Mouse (Mus musculus) limb, embryonic 14.5 days (tissue): ENCODE data around the gene Nfyc. TPM values are rescaled to one million over a fixed set of nuclear protein-coding genes. Genes with fewer than 3 reads are reported as not detected.

Source experiments
- ATAC-seq: fragments of 200-750 bp; cut with Nextera tagmentation; 2 replicates; pipeline ENCODE4 v1.8.0; 2017; ENCODE audit warnings: low read depth, moderate number of reproducible peaks, moderate TSS enrichment; ENCODE audit not compliant: low FRiP score
- DNase-seq: peaks from one replicate; pipeline ENCODE4 v3.0.0-alpha.2; 2015; ENCODE audit warnings: low spot score
- H3K27ac ChIP-seq: fragments of 300-500 bp; sonication (generic); replicated peaks from 2 replicates; pipeline ENCODE4 v1.5.1; 2014; ENCODE audit warnings: low read depth, mild to moderate bottlenecking, low read length, moderate library complexity, mixed read lengths
- H3K27me3 ChIP-seq: fragments of 300-500 bp; sonication (generic); 2 replicates; pipeline ENCODE4 v1.6.1; 2014; ENCODE audit warnings: low read length, mixed read lengths; ENCODE audit not compliant: control insufficient read depth, insufficient read depth
- H3K36me3 ChIP-seq: fragments of 300-500 bp; sonication (generic); 2 replicates; pipeline ENCODE4 v1.6.1; 2014; ENCODE audit warnings: mild to moderate bottlenecking, low read length, moderate library complexity, mixed read lengths; ENCODE audit not compliant: control insufficient read depth, insufficient read depth
- H3K4me1 ChIP-seq: fragments of 300-500 bp; sonication (generic); 2 replicates; pipeline ENCODE4 v1.6.1; 2014; ENCODE audit warnings: antibody characterized with exemption, low read length, mixed read lengths; ENCODE audit not compliant: control insufficient read depth, insufficient read depth
- H3K4me2 ChIP-seq: fragments of 300-500 bp; sonication (generic); replicated peaks from 2 replicates; pipeline ENCODE4 v1.6.1; 2014; ENCODE audit warnings: low read depth, mild to moderate bottlenecking, low read length, moderate library complexity; ENCODE audit not compliant: severe bottlenecking
- H3K4me3 ChIP-seq: fragments of 300-500 bp; sonication (generic); replicated peaks from 2 replicates; pipeline ENCODE4 v1.5.1; 2014; ENCODE audit warnings: low read length
- H3K9ac ChIP-seq: fragments of 300-500 bp; sonication (generic); 2 replicates; pipeline ENCODE4 v1.6.1; 2014; ENCODE audit warnings: mild to moderate bottlenecking, low read depth, low read length, moderate library complexity; ENCODE audit not compliant: severe bottlenecking
- H3K9me3 ChIP-seq: fragments of 300-500 bp; sonication (generic); 2 replicates; pipeline ENCODE4 v1.6.1; 2016; ENCODE audit warnings: low read length; ENCODE audit not compliant: control insufficient read depth
- POLR2A ChIP-seq: fragments of 200-500 bp; IDR thresholded peaks from 2 replicates; pipeline ENCODE4 v1.8.0; 2012; ENCODE audit warnings: inconsistent platforms, mild to moderate bottlenecking, moderate library complexity, borderline replicate concordance; ENCODE audit not compliant: insufficient read depth, insufficient read length; ENCODE audit errors: extremely low read depth
- WGBS: fragments of 180-500 bp; shearing (Covaris S2); extraction: QIAGEN DNeasy Blood & Tissue Kit; methylation state at CpG from one replicate; pipeline ENCODE4 v1.1.7; 2014; 5-methylcytosine and 5-hydroxymethylcytosine counted together
- polyA plus RNA-seq, 2 experiments: library from polyadenylated mRNA; depleted of rRNA in 1 of 2; stranded (reverse) in 1 of 2; unstranded in 1 of 2; fragments of >200 nt; fragmentation: Nextera tagmentation in 1 of 2; extraction: Ambion mirVana in 1 of 2; gene quantifications; 2 replicates each; pipeline versions ENCODE4 v1.2.1 to v1.2.3; 2012 to 2014

Gene Nfyc
- polyA plus RNA-seq, 2 experiments: 108 to 170 TPM

- Histone ChIP-seq H3K36me3 (no peaks in the 10 kb centered on the region), H3K4me2 (no peak overlapping the region), H3K4me3 (no peak overlapping the region), H3K27me3 (no peaks in the 10 kb centered on the region), H3K27ac (no peak overlapping the region), H3K9me3 (no peaks in the 10 kb centered on the region), H3K9ac (no peak overlapping the region), H3K4me1 (no peaks in the 10 kb centered on the region)
- no peak for DNase-seq
- ATAC-seq: no peak
- TF ChIP-seq POLR2A: no peak
- 75% methylated on average over 4 of the region's 4 CpGs for WGBS
Observed at GRCm38 (mm10) chr4:120845098-120845497, 13.7 kb upstream of the Nfyc start.

GRCm38 (mm10) chr4:120844423-120845082 lies 13.2 kb upstream of the Nfyc start:
- no peaks in the 10 kb centered on the region for H3K27me3 ChIP-seq
- TF ChIP-seq POLR2A: no peak
- DNase-seq: no peak
- no peak overlapping the region for H3K27ac ChIP-seq
- H3K4me3 ChIP-seq: no peak overlapping the region
- WGBS: 29% methylated on average over 7 of the region's 7 CpGs
- H3K4me2 ChIP-seq: no peak overlapping the region
- no peaks in the 10 kb centered on the region for H3K36me3 ChIP-seq
- H3K9me3 ChIP-seq: no peaks in the 10 kb centered on the region
- no peaks in the 10 kb centered on the region for H3K4me1 ChIP-seq
- no peak overlapping the region for H3K9ac ChIP-seq
- no peak for ATAC-seq

GRCm38 (mm10) chr4:120841342-120841741 lies 10.0 kb upstream of the Nfyc start:
- Histone ChIP-seq H3K27me3 (no peaks in the 10 kb centered on the region), H3K4me1 (no peaks in the 10 kb centered on the region), H3K36me3 (no peaks in the 10 kb centered on the region), H3K4me2 (no peak overlapping the region), H3K4me3 (no peak overlapping the region), H3K9me3 (no peaks in the 10 kb centered on the region), H3K27ac (no peak overlapping the region), H3K9ac (no peak overlapping the region)
- no peak for TF ChIP-seq POLR2A
- WGBS: 87% methylated on average over 3 of the region's 3 CpGs
- ATAC-seq: no peak
- no peak for DNase-seq

GRCm38 (mm10) chr4:120830767-120831166 lies 605 bp downstream of the Nfyc start:
- Histone ChIP-seq H3K27me3 (no peaks in the 10 kb centered on the region), H3K9ac (no peak overlapping the region), H3K36me3 (no peaks in the 10 kb centered on the region), H3K27ac (no peak overlapping the region), H3K9me3 (no peaks in the 10 kb centered on the region), H3K4me1 (no peaks in the 10 kb centered on the region), H3K4me3 (no peak overlapping the region), H3K4me2 (no peak overlapping the region)
- no peak for ATAC-seq
- TF ChIP-seq POLR2A: no peak
- WGBS: 53% methylated on average over 5 of the region's 5 CpGs
- no peak for DNase-seq

GRCm38 (mm10) chr4:120826418-120826817 lies 5.0 kb downstream of the Nfyc start:
- TF ChIP-seq POLR2A: no peak
- Histone ChIP-seq H3K4me1 (peaks cover 15% of the 10 kb centered on the region), H3K27me3 (no peaks in the 10 kb centered on the region), H3K9me3 (no peaks in the 10 kb centered on the region), H3K4me3 (peak overlapping the region; percentile 81; the same call in 1 of the 2 replicates), H3K36me3 (no peaks in the 10 kb centered on the region), H3K27ac (peak overlapping the region; percentile 100; the same call in 1 of the 2 replicates), H3K4me2 (peak overlapping the region; percentile 59; the same call in 1 of the 2 replicates), H3K9ac (peak overlapping the region; percentile 99; the same call in 1 of the 2 replicates)
- WGBS: 92% methylated on average over 6 of the region's 6 CpGs
- ATAC-seq: no peak
- DNase-seq: no peak
